Mouse (Mus musculus) adrenal gland (tissue): ENCODE data around the gene Ifnar1.
"Not testable (repeated sequence)": the region's sequence is repeated elsewhere in the genome, so short reads cannot be mapped to it uniquely, and the experiment has no call there.

ENCODE experiments used
- intact Hi-C: fragments of 180-260 bp; cut with DNase I; formaldehyde crosslinking; loops from one replicate; pipeline ENCODE4 v1.15.1; 2025

The Ifnar1 gene

DNA sequence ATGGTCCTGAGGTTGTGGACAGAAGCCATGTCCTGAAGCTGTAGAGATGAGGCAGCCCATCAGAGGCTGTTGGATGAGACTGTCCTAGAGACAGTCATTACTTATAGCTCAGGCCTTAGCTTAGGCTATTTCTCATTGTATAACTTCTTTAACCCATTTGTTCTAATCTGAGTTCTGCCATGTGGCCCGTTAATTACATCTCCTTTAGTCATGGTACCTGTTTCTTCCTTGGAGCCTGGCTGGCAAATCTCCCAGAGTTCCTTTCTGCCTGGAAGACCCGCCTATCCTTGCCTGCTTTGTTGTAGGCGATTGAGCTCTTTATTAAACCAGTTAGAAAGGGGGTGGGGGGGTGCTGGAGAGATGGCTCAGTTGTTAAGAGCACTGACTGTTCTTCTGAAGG is 11.7 kb downstream of the Ifnar1 start:
- intact Hi-C loops: no loop called here

DNA sequence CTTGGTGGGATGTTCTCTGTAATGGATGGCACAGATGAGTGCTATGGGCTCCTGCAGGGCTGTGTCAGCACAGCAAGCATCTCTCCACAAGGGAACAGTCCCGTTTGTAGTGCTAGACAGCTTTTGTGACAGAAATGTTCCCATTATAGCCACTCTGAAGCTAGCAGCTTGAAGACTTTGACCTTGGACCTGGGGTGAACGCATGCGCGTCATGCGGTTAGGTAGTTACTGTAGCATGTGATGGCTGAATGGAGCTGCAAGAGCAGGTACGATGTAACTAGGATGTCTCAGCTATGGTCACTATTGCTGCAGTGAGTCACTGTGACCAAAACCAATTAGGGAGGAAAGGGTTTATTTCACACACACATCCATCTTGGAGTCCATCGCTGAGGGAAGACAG is 13.0 kb downstream of the Ifnar1 start:
- intact Hi-C loops: no loop called here

DNA sequence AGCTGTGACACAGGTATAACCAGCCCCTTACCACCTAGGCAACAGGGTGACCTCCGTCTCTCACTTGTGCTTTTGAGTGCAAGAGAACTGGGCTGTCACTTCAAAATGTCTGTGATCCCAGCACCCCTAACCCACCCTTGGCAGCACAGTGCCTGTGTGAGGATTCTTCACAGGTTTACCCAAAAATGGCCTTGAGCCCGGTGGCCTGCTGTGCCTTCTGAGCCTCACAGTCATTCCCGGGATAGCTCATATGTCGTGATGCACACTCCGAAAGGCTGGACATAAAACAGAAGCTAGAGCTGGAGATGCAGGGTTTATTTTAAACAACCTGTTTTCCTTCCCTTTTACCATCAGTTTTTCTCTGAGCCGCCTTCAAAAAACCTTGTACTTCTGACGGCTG is 19.7 kb downstream of the Ifnar1 start:
- intact Hi-C loops: no loop called here

DNA sequence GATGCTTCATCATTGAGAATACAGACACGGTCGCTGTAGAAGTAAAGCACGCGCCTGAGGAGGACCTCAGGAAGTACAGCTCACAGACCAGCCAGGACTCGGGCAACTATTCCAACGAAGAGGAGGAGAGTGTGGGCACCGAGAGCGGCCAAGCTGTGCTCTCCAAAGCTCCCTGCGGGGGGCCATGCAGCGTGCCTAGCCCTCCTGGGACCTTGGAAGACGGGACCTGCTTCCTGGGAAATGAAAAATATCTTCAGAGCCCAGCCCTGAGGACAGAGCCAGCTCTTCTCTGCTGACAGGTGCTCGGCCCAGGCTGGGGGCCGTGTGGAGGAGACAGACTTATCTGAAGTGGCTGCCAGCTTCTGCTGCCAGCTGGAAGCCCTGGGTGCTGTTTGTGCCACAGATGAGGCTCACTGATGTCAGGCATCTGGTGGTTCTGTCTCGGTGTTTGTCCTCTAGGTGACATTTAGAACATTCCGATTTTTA is 20.1 kb downstream of the Ifnar1 start:
- intact Hi-C loops: no loop called here

DNA sequence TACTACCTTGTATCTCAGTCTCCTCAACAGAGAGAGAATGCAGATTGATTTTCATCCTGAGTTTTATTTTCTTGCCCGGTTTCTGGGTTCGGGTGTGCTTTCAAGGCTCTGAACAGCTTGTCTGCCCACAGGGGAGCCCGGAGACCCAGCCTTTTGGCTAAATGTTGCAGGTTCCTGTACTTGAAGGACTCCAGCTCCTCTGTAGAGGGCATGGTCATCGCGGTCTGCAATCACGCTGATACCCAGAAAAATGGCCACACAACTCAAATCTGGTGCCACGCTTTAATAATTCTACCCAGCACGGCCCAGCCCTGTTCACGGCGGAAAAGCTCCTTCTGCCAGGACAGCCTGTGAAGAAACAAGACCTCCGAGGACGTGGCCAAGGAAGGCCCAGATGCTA is 21.4 kb downstream of the Ifnar1 start:
- intact Hi-C loops: no loop called here

DNA sequence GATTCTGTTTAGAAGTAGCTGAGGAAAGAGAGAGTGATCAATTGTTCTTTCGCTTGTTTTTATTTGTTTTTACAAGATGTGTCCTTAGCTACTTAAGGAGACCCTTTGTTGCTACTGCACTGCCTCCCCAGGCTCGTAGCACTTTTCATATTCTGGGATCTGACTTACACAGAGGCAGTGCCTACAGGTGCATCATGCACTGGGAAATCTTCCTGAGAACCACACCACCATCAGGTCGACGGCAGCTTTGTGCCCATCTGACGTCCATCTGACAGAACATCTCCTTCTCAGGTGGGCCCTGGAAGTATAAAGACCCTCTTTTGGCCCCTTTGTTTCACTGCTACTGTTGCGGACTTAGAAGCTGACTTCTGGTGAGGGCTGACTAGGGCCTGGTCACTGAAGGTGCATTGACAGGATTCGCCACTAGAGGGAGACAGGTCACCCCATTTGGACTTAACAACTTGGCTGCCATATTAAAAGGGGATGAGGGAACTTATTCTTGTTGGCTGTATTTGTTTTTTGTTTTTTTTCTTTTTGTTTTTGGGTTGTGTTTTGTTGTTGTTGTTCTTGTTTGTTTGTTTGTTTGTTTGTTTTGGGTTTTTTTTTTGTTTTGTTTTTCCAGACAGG is 27.2 kb downstream of the Ifnar1 start:
- intact Hi-C loops: loop anchor here (5.0 kb wide), 1 partner anchor 50 kb away; no protein-coding TSS in a partner anchor

DNA sequence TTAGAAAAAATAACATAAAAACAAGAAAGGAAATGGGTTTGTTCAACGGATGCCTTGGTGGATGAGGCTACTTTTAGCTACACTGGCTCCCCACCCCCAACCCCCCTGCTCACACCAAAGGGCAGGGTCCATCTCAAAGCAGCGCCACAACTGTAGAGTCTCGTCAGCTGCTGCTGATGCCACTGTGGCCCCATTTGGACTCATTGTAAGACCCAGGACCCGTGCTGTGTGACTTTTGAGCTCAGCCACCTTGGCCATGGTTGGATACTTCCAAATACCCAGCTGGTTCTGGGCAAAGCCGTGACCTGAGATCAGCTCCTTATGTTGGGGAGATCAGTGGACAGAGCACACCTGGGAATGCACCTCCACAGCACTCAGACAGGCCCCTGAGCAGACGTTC is 28.1 kb downstream of the Ifnar1 start:
- intact Hi-C loops: loop anchor here (5.0 kb wide), 1 partner anchor 49 kb away; no protein-coding TSS in a partner anchor

DNA sequence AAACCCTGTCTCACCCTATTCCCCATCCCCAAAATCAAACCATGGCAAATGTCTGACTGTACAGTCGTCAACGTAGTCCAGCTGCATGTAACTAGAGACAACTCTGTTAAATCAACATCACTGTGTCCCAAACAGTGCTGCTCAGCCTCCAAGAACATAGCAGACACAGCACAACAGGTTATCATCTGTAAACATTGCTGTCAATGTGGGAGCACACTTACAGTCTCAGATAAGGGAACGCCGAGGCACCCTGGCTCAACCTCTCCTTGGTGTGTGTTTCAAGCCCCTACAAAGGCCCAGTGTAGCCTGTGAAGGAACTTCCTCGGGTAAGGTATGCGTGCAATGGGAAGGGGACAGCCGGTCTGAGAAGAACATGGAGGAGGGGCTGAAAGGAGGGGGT is 32.0 kb downstream of the Ifnar1 start:
- intact Hi-C loops: no loop called here

DNA sequence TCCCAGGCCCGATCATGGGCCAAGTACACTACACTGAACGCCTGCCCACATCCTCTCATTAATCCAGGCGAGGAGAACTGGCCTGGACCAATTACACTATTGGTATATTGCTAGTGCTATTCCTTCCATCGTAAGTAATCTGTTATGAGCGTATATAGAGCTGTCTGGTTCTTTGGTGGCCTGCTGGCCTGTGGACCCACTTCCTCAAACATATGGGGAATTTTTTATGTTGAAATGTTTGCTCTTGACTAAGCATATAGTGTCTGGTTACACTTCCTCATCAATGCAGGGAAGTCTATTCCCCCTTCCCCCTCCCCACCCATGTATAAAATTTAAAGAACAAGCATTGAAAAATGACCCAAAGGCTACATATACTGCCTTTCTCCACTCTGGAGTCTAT is 37.0 kb downstream of the Ifnar1 start:
- intact Hi-C loops: no loop called here

DNA sequence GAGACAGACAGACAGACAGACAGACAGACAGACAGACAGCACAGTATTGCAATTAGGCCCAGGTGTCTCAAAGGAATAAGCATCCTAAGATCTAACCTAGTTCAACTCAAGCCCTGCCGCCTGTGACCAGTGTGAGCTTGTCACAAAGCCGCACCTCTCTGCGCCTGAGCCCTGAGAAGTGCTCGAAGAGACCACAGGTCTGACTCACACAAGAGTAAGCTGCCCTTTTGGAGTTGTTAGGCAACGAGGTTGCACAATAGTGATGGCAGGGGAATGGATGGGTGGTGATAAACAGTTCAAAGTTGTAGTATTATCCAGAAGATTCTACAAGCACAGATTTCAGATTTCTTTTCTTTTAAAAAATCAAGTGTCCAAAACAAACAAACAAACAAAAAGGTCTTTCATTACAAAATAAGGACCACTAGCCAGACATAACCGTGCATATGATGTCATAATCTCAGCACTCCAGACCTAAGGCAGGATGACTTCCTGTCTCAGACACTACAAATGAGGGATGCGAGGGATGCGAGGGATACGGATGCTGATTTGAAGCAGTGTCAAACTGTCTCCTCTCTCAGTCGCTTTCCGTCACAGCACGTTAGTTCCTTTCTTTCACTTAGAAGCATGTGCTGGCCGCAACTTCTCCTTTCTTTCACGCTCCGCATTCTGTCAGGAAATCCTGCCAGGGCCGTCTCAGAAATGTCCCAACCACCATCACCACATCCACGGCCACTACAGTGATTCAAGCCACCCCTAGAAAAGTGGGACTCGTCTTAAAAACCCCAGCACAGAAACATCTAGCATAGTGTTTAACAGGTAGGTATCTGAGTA is 37.7 kb downstream of the Ifnar1 start:
- intact Hi-C loops: no loop called here

DNA sequence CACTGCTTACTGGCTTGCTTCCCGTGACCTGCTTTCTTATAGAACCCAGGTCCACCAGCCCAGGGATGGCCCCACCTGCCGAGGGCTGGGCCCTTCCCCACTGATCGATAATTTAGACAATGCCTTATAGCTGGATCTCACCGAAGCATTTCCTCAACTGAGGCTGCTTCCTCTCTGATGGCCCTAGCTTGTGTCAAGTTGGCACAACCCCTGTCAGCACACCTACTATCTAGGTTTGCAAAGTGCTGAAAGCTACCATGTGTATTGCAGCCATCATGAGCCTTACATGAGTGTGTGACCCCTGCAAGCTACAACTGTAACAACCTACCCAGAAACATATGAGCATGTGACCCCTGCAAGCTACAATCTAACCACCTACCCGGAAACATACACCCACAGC is 39.2 kb downstream of the Ifnar1 start:
- intact Hi-C loops: no loop called here

DNA sequence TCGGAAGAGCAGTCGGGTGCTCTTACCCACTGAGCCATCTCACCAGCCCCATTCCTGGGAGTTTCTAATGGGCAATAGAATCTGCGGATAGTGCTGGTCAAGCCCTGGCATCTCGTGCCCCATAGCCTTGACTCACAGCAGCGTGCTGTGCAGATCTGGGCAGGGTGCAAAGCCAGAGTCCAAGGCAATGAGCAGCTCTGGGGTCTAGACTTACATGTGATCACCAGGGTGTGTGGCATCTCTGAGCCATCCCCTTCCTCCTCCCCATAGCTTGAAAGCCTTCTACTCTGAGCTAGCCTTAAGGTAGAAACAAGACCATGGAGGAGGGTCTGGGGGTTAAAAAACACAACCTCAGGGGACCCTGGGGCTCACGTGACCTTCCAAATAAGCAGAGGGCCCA is 41.2 kb downstream of the Ifnar1 start:
- intact Hi-C loops: no loop called here

DNA sequence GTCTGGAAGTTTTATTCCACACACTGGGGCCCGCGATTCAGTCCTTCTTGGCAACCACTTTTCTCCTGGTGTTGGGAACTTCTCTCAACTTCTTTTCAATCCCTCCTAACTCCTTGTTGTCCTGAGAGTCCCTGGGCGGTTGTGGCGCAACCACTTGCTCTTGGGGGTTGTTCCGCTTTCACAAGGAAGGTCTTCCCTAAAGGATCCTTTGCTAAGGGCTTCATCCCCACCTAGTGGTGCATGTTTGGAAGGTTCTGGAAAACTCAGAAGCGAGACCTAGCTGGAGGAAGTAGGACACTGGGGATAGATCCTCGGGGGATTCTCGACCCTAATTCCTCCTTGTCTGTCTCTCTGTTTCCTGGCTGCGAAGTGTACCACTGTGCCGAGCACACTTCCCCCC is 42.0 kb downstream of the Ifnar1 start:
- intact Hi-C loops: no loop called here

DNA sequence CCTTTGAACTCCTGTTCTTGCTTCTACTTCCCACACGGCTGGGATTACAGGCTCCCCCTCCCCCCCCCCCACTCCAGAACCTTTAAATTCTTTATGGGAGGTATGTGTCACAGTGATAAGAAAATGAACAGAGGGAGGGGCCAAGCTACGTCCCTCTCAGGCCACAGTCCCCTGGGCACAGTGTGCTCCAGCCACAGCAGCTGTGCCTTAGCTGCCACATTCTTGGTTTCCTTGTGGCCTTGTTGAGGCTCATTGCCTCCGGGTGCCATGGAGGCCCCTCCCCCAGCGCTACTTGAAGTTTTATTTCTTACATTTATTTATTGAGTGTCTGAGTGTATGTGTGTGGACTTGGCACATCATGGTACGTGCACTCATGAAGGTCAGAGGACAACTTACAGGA is 42.5 kb downstream of the Ifnar1 start:
- intact Hi-C loops: no loop called here

DNA sequence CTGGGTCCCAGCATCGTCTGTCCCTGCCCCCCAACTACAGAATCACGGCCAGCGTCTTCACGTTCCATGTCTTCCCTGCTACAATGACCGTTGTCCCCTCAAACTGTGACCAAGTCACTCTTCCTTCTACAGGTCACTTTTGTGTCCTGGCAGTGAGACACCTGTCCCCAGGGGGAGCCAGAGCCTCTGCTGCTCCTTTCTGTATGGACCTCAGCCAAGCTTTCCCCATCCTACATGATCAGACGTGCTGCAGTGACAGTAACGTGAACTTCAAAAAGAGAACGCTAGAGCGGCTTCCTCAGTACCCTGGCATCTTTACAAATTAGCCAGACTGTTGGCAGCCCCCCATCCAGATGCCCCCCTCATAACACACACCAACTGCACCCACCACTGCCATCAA is 43.5 kb downstream of the Ifnar1 start:
- intact Hi-C loops: no loop called here

DNA sequence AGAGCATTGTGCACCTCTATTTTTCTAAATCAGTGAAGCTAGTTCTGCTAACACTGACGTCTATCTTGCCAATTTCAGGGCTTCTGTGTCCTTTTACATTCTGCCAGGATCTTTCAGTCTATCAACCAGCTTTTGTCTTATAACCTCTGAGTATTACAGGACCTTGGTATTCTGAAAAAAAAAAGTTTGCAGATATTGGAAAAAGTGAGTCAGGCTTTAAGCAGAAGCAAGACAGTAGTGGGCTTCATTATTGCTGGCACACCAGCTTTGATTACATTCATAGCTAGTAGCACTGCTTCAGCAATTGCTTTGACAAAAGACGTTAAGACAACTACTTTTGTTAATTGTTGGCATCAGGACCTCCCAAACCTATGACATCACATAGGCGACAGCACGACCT is 45.8 kb downstream of the Ifnar1 start:
- intact Hi-C loops: not testable (repeated sequence)

DNA sequence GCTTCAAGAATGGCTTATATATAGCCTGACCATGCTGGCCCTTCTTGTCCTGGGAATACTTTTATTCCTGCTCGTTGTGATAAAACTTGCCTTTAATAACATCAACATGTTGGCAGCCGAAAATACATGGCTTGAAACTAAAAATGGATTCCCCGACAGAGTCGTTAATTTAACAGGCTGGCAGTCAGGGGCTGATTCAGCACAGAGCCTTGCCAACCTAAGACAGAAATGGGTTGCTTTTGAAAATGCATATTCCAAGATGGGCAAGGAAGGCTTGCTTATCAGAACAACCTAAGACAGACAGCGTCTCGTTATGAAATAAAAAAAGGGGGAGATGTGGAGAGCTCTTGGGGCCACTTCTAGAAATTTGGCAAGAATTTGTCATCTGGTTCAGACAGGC is 46.8 kb downstream of the Ifnar1 start:
- intact Hi-C loops: no loop called here

DNA sequence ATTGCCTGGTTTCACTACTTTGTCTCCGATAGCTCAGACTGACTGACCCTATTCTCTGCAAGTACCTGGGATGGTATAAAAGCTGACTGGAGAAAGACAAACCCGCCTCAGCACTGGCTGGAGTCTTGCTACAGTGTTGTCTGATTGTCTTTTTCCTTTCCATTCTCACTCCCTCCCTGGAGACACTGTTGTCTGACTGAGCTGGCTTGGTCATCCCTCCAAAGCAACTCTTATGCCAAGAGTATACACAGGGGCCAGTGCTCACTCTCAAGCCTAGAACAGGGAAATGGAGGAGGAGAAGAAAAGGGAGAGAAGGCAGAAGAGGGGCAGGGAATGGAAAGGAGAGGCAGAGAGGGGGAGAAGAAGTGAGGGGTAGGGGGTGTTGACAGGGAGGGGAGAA is 47.4 kb downstream of the Ifnar1 start:
- intact Hi-C loops: no loop called here

DNA sequence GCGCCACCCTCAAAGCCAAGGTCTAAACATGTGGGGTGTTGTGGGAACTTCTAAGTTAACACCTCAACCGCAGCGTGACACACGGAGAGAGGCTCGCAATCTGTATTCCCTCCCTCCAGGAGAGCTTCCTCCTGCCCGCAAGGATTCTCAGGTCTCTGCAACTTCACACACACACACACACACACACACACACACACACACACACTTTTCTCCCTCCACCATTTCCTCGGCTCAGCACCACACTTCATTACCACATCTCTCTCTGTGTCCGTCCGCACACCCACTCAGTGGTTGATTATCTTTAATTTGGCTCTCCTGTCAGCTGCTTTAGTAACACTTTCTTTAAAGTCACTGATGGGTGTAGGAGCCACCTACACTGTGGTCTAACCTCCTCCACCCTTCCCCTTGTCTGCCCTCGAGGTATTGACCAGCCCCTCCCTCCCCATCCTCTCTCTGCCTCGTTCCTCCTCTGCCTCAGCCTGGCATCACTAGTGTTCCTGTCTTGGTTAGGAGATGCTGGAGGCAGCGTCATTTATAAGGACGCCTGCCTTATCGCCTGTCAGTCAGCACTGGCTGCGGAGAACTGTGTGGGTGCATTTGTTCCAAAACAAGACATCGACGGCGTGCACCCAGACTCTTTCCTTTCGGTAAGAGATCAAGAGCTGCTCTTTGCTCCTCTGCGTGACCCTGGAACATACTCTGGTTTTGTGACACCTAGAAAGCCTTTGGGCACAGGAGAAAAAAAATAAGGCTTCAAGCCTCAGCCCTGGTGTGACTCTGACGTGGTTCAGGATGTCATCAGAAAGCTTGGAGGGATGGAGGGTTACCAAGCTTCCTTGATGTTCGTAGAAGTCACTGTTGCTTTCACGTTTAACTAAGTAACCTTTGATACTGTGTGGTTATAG is 48.3 kb downstream of the Ifnar1 start:
- intact Hi-C loops: no loop called here

DNA sequence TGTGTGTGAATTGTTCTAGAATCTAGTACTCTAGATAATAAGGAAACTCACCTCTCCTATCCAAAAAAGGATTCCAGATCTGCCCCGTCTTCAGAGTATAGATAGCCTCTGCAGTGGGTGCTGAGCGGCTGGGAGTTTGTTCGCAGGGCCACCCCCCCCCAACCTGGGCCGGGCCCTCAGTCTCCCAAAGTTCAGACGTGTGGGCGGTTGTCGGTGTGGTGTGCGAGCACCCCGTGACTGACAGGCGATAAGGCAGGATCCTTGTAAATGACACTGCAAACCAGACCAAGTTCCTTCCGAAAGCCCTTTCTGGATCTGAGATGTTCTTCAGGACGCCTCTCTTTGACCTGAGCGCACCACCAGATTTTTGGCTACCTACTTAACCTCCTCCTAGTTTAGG is 49.4 kb downstream of the Ifnar1 start:
- intact Hi-C loops: no loop called here

DNA sequence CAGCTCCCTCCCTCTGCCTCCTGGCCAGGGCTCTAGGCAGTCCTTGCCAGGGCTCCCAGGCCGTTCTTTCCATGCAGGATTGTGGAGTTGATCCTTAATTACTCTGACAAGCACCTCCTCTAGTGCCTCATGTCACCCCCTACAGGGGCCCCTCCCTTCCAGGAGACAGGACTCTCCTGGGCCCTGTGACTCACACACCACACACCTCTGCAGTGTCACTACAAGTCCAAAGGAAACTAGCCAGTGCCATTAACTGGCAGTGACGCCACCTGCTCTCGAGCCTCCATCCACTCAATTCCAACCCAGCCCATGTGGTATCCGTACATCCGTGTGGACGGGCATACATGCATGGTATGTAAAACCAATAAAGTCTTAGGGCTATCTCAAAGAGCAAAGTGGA is 49.9 kb downstream of the Ifnar1 start:
- intact Hi-C loops: no loop called here

DNA sequence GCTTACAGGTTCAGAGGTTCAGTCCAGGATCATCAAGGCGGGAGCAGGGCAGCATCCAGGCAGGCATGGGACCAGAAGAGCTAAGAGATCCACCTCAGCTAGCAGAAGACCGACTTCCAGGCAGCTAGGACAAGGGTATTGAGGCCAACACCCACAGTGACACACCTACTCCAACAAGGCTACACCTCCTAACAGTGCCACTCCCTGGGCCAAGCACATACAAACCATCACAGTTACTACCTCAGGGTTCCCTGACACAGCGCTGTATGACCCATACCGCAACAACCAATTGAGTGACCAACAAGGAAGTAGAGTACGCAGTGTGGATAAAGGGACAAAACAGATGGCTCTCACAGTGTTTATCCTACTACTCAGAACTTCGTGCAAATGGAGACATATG is 51.3 kb downstream of the Ifnar1 start:
- intact Hi-C loops: no loop called here
